Mouse (Mus musculus) right cerebral cortex, postnatal 25 days (tissue): ENCODE data around the gene Slc9a3r2.
"Not testable (repeated sequence)": the region's sequence is repeated elsewhere in the genome, so short reads cannot be mapped to it uniquely, and the experiment has no call there.

Experiments used
- DNase-seq: peaks from one replicate; pipeline ENCODE4 v3.0.0; 2022

Slc9a3r2 gene

DNA sequence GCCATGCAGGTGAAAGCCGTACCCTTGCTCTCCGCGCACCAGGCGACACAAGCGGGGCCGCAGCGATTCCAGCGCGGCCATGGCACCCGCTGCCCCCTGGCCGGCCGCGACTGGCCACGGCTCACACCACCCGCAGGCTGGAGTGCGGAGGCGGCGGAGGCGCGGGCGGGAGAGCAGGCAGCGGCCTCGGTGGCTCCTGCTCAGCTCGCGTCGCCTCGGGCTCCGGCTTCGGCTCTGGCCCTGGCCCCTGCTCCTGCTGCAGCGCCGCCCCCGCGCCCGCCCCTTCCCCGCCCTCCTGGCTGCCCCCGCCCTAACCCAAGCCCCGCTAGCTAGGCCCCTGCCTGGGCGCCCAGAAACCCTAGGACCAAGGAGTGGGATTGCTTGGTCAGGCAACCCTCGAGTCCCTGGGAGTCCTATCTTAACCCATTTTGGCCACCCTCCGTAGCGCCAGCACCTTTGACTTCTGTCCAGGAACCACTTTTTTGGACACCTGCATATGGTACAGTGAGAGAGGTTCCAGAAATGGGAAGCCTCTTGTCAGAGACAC lies at the start of gene Slc9a3r2:
Slc9a3r2 (minus strand) TSS at position 258 of the 547 bp plus-strand sequence.
- peak; percentile 50 for DNase-seq

- DNase-seq, result no peak
These were observed 49.3 kb upstream of the Slc9a3r2 start for GRCm38 (mm10) chr17:24699473-24699872.

- DNase-seq, result no peak
These were observed 48.6 kb upstream of the Slc9a3r2 start for GRCm38 (mm10) chr17:24698715-24699114.

DNA sequence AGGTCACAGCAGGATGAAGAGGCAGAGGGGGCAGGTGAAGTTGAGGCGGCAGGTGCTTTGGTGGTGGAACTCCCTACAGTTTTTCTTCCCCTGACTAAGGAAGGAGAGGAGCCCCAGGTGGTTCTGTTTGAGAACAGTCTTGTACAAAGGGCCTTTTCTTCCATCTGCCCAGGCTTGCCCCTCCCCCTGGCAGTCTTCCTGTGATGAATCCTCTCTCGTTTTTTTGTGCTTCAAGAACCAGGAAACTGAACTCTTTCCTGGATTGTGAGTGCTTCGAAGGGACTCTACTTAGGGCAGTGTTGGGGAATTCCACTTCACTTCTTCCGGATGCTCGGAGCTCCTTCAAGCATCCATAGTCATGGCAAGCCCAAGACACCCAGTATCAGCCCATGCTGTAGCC lies 47.9 kb upstream of the Slc9a3r2 start:
- no peak for DNase-seq

GRCm38 (mm10) chr17:24696011-24696697 lies 46.0 kb upstream of the Slc9a3r2 start, which contains the start of the genes Gfer and Noxo1:
TSS of gene Gfer (minus strand) at chr17:24696156.
TSS of gene Noxo1 (plus strand) at chr17:24696234.
- peak; percentile 87 for DNase-seq

DNA sequence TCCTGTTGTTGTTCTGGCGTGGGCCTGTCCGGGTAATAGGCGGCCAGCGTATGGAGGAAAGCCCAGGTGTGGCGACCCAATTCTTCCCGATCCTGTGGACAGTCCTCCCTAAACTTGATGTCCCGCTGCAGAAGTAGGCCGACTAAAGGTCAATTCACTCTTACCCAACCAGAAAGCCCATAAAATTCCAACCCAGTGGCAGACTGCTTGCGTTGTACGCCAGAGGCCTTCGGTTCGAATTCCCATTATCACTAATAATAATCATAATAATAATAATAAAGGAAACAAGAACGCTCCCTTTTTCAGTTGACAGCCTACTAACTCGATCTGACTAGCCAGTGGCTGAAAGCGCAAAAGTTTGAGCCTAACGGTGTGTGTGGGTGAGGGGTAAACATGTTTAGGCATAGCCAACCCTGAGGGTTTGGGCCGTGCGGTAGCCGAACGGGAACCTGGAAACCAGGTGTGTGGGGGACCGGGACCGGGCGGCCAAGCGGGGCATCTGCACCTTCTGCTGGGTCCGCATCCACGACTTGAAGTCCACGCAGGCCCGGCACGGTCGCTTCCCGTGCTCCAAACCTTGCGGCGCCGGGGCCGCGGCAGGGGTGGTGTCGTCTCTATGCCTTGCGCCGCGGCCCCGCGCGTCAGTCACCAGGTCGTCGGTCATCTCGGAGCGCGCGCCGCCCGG lies 45.3 kb upstream of the Slc9a3r2 start:
- DNase-seq, result no peak

GRCm38 (mm10) chr17:24692385-24692784 lies 42.3 kb upstream of the Slc9a3r2 start:
- no peak for DNase-seq

- DNase-seq, result peak; percentile 63
These were observed 39.3 kb upstream of the Slc9a3r2 start, which contains the start of gene Syngr3 for GRCm38 (mm10) chr17:24689251-24690081. TSS of gene Syngr3 (minus strand) at chr17:24689955.

- DNase-seq, result no peak
These were observed 37.5 kb upstream of the Slc9a3r2 start for GRCm38 (mm10) chr17:24687599-24687998.

GRCm38 (mm10) chr17:24687146-24687595 lies 37.0 kb upstream of the Slc9a3r2 start:
- no peak for DNase-seq

DNA sequence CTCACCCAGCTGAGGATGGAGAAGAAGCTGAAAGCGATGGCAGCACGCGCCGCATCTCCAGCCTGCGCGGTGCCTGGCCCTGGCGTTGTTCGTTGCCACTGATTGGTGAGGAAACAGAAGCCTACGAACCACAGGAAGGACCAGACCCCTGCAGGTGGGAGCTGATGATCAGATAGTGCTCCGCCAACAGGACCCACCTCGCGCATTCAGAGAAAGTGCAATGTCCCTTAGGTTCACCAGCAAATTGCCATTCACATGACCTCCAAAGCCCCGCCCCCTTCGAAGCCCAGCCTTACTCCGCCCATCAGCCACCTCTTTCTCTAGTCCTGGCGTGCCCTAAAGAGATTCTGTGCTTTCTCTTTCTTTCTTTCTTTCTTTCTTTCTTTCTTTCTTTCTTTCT lies 36.4 kb upstream of the Slc9a3r2 start:
- DNase-seq, result no peak

DNA sequence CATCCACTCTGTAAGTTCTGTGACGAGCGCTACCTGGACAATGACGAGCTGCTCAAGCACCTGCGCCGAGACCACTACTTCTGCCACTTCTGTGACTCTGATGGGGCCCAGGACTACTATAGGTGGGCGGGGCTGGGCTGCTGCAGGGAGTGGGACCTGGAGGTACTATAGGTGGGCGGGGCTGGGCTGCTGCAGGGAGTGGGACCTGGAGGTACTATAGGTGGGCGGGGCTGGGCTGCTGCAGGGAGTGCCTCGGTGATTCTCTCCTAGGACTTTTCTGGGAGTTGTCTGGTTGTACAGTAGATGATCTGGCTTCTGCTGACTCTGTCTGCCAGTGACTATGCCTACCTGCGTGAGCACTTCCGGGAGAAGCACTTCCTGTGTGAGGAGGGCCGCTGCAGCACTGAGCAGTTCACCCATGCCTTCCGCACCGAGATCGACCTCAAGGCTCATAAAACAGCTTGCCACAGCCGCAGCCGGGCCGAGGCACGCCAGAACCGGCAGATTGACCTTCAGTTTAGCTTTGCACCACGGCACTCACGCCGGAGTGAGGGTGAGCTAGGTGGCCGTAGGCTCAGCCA lies 27.5 kb upstream of the Slc9a3r2 start:
- no peak for DNase-seq

DNA sequence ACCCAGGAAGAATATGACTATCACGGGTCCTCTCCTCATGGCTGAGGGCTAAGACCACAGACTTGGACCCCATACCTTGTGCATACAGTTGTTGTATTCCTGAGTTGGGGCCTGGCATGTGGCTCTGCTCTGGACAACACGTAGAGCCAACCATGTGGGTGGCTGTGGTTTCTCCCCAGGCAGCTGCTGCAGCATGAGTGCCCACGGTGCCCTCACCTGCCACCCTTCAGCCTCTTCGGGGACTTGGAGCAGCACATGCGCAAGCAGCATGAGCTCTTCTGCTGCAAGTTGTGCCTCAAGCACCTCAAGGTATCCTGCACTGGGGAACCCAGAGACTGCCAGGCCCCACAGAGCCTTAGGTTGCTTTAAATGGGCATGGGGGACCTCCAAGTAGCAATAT lies 26.8 kb upstream of the Slc9a3r2 start:
- DNase-seq, result no peak

DNA sequence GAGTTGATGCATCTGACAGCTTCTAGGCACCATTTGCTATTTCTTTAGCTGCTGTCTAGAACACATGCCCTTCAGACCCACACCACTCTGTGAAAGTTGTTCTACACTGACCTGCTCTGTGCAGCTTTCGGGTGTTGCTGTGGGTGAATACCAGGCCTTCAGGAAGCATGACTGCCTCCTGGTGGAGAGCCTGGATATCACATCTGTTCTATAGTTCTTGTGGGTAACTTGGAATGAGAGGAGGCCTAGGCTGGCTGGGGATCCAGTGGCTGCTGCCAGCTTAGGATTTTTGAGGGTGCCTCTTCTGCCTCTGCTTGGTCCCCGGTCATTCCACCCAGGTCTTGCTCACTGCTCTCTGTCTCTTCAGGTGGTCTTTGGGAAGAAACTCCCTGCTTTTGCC lies 26.1 kb upstream of the Slc9a3r2 start:
- DNase-seq, result no peak

DNA sequence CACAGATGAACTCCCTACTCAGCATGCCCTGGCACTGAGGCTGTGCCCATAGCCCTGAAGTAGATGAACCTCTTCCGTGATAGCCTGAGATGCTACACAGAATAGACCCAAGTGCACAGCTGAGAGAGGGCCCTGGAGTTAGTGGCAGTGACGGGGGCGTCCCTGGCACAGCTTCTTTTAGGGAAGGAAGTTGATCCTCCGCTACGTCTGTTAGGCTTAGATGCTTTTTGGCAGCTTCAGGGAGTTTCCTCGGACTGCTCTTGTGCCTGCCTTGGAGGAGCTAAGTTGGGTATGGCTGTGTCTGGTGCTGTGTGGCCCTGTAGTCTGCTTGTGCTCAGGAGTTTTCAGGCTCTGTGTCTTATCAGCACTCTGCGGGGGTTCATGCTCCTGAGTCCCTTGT lies 24.1 kb upstream of the Slc9a3r2 start:
- peak; percentile 65 for DNase-seq

- DNase-seq, result no peak
These were observed 22.0 kb upstream of the Slc9a3r2 start for GRCm38 (mm10) chr17:24672141-24672540.

GRCm38 (mm10) chr17:24671346-24671745 lies 21.2 kb upstream of the Slc9a3r2 start:
- no peak for DNase-seq

DNA sequence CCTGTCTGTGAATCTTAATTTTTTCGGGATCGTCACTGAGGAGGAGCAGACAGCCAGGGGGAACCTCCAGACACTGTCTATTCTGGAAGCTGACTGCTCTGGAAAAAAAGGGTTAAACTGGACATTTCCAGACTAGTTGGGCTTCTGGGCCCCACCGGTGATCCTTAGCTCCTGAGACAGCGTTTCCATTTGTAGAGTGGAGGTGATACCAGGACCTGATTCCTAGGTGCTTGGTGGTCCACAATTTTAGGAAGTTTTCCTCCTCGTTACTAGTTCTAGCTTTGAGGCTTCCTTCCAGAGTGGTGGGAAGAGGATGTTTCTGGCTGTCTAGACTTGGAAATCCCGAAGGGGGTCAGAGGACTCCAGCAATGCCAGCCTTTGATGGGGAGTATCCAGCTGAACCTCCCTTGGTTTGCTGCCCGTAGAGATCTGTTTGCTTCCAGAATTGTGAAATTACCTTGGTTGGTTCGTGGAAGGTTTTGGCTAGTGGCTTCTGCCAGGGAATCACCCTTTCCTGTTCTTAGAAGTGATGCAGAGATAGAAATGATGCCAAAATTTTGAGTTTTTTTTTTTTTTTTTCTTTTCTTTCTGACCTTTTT lies 20.2 kb upstream of the Slc9a3r2 start:
- DNase-seq, result no peak

DNA sequence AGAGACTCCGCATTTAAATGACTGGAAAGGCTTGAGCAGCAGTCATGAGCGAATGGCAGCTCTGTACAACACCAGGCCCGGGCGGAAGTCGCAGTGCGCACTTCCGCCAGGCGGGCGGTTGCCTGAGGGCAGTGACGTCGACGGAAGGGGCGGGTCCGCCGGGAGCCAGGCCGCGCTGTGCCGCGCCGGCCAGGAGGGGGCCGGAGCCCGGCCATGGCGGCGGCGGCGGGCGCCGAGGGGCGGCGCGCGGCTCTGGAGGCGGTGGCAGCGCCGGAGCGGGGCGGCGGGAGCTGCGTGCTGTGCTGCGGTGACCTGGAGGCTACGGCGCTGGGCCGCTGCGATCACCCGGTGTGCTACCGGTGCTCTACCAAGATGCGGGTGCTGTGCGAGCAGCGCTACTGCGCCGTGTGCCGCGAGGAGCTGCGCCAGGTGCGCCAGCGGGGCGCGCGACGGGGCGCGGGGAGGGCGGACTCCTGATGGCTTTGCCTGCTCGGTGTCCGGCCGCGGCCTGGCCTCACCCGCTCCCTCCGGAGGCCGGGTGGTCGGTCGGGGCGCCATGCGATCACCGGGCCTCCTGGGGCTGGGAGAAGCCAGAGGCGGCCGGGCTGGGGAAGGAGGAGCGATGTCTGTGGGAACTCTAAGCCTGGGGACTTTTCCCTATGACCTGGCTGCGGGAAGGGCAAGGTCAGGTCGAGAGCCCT lies 19.6 kb upstream of the Slc9a3r2 start, which contains the start of gene Zfp598:
Zfp598 (plus strand) TSS at position 143 of the 701 bp plus-strand sequence.
- DNase-seq, result peak; percentile 95

DNA sequence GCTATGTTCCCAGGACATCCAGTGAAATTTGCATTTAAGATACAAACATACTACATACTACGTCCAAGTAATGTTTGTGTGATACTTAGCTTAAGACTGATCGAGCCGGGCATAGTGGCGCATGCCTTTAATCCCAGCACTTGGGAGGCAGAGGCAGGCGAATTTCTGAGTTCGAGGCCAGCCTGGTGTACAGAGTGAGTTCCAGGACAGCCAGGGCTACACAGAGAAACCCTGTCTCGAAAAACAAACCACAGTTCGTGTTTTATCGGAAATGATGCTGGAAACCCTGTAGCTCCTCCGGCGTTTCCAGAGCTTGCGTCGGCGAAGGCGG lies 19.1 kb upstream of the Slc9a3r2 start:
- not testable (repeated sequence) for DNase-seq

DNA sequence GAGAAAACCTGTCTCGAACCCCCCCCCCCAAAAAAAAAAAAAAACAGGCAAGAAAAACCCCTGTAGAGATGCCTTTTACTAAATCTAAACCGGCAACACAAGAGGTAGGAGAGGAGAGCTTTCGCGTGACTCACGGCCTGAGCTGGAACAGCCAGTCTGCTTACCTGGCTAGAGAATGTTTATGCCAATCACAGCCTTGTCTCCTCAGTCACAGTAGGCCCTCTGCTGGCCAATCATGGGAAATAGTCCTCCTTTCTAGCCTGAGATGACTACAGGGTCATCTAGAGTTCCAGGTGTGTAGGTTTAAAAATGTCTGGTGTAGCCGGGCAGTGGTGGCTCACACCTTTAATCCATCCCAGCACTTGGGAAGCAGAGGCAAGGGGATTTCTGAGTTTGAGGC lies 17.3 kb upstream of the Slc9a3r2 start:
- no peak for DNase-seq

DNA sequence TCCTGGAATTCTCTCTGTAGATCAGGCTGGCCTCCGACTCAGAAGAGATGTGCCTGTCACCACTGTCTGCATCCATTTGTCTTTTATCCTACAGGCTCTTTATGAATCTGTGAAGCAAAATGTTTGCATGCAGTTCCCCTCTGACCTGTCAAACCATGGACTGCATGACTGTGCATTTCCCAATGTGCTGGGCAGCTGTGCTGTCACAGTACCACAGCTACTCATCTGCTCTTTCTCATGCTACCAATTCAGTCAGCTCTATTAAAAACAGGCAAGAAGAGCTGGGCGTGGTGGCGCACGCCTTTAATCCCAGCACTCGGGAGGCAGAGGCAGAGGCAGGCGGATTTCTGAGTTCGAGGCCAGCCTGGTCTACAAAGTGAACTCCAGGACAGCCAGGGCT lies 16.9 kb upstream of the Slc9a3r2 start:
- not testable (repeated sequence) for DNase-seq
